Mouse (Mus musculus) testis, adult 2 months (tissue): ENCODE data around the gene Clec12a.

Source experiments
- CTCF ChIP-seq: fragments of 200-500 bp; IDR thresholded peaks from 2 replicates; pipeline ENCODE4 v1.5.1; 2012; ENCODE audit warnings: low read depth, mild to moderate bottlenecking, inconsistent platforms, low read length, moderate library complexity; ENCODE audit not compliant: control insufficient read depth, insufficient read depth, insufficient replicate concordance
- POLR2A ChIP-seq: fragments of 200-500 bp; IDR thresholded peaks from 2 replicates; pipeline ENCODE4 v1.6.1; 2012; ENCODE audit warnings: low read depth, mild to moderate bottlenecking, inconsistent platforms, low read length, moderate library complexity; ENCODE audit not compliant: control insufficient read depth

DNA sequence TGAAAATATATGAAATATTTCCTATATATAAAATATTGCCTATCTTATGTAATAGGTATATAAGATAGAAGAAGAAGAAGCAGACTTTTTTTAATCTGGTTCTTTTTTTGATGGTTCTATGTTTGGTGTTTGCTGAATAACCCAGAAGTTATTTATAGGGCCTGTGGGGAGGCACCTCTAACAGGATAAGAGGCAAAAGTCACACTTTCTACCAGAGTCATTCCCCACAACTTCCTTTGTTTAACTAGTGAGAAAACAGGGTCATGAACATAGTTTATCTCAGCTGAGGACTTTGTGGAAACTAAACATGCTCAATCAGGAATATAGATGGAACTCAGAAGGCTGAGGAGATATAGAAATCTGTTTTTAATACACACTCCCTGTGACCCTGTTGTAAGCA is 63.5 kb downstream of the Clec12a start:
- TF ChIP-seq CTCF (no peak), POLR2A (no peak)
